Mouse (Mus musculus) kidney, adult 8-10 months (tissue): ENCODE results near the gene Gm5622.
"Not testable (repeated sequence)": the region's sequence is repeated elsewhere in the genome, so short reads cannot be mapped to it uniquely, and the experiment has no call there.

Experiments used
- DNase-seq, 2 experiments: peaks; one replicate each; pipeline ENCODE4 v3.0.0; 2022

Gm5622 gene

DNA sequence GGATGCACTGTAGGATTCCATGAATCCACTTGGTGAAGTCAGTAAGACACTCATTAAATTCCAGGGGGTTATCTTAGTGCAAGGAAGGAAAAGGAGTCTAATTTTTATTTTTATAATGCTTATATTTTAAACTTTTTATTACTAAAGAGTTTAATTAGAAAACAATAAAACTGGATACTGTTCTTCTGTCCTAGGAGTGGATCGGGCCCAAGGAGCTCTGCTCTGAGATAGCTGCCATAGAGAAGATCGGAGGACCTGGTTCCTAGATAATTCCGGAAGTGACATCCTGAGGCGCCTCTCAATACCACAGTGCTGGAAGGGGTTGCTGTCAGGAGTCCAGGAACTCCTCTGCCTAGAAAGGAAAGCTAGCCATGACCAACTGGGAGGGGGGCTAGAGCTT, at the start of gene Gm5622:
Gm5622 (plus strand) TSS at position 301 of the 400 bp plus-strand sequence.
- DNase-seq, result no peak

DNA sequence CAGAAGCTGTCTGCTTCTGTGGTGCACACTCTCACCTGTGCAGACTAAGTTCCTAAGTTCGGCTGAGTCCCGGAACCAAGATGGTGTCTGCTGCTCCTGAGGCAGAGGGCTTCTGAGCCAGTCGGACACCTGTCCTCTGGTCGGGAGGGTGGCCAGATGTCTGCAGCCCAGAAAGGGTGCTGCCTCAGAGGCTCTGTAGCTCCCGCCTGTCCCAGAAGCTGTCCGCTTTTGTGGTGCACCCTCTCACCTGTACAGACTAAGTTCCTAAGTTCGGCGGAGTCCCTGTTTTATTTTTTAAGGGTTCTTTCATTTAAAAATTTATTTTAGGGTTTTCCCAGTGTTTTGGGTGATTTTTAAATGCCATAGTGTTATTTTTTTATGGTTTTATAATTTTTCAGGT, 45.2 kb upstream of the Gm5622 start:
- no peak for DNase-seq

DNA sequence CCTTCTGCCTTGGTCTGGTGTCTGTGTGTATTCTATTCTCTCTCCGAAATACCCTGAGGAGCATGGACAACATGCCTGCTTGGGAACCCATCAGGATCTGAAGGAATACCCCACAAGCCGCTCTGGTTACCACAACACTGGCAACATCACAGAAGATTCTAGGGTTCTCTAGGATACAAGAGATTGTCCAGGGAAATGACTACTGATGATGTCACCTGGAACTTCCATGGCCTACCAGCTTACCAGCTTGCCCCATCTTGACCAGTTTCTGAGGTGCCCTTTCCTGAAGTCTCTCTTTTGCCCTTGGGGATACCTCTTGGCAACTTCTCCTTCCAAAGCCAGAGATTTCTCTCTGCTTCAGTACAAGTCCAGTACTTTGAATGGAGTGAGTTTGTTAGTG, 21.4 kb downstream of the Gm5622 start, which contains the start of gene Gm17175:
Gm17175 (minus strand) TSS at position 101 of the 400 bp plus-strand sequence.
- not testable (repeated sequence) for DNase-seq

DNA sequence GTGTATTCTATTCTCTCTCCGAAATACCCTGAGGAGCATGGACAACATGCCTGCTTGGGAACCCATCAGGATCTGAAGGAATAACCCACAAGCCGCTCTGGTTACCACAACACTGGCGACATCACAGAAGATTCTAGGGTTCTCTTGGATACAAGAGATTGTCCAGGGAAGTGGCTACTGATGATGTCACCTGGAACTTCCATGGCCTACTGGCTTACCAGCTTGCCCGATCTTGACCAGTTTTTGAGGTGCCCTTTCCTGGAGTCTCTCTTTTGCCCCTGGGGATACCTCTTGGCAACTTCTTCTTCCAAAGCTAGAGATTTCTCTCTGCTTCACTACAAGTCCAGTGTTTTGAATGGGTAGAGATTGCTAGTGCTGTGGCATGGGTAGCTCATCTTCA, 39.4 kb downstream of the Gm5622 start, which contains the start of gene Gm17174:
Gm17174 (minus strand) TSS at position 101 of the 400 bp plus-strand sequence.
- not testable (repeated sequence) for DNase-seq

DNA sequence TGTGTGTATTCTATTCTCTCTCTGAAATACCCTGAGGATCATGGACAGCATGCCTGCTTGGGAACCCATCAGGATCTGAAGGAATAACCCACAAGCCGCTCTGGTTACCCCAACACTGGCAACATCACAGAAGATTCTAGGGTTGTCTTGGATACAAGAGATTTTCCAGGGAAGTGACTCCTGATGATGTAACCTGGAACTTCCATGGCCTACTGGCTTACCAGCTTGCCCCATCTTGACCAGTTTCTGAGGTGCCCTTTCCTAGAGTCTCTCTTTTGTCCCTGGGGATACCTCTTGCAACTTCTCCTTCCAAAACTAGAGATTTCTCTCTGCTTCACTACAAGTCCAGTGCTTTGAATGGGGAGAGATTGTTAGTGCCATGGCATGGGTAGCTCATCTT, 58.6 kb downstream of the Gm5622 start, which contains the start of gene Gm17078:
Gm17078 (minus strand) TSS at position 101 of the 400 bp plus-strand sequence.
- no peak for DNase-seq

DNA sequence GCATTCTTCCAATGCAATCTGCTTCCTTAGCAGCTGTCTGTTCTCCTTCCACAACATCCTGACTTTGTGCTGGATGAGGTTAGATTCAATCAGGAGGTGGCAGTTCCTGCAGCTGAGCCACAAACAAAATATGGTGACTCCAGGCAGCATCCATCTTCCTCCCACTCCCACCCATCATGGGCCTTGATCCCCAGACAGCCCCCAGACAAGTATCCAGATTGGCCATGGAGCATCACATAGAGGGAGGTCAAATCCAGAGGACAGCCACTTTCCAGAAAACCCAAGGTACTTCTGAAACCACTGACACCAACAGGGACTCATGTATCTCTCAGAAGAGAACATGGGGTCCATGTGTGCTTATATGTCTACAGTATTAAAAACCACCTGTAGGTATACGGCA, 79.8 kb downstream of the Gm5622 start:
- peak; percentile 2 for DNase-seq

DNA sequence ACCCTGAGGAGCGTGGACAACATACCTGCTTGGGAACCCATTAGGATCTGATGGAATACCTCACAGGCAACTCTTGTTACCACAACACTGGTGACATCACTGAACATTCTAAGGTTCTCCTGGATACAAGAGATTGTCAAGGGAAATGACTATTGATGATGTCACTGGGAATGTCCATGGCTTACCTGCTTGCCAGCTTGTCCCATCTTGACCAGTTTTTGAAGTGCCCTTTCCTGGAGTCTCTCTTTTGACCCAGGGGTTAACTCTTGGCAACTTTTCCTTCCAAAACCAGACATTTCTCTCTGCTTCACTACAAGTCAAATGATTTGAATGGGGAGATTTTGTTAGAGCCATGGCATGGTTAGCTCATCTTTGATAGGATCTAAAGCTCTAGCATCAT, 83.0 kb downstream of the Gm5622 start, which contains the start of gene Gm4181:
Gm4181 (minus strand) TSS at position 101 of the 400 bp plus-strand sequence.
- not testable (repeated sequence) for DNase-seq

DNA sequence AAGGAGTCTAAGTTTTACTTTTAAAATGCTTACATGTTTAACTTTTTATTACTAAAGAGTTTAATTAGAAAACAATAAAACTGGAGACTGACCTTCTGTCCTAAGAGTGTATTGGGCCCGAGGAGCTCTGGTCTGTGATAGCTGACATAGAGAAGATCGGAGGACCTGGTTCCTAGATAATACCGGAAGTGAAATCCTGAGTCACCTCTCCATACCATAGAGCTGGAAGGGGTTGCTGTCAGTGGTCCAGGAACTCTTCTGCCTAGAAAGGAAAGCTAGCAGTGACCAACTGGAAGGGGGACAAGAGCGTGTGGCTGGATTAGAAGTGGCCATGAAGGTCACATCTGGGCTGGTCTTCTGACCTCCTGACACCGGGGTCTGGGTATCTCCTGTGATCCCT, 124.7 kb downstream of the Gm5622 start:
- DNase-seq, result no peak

DNA sequence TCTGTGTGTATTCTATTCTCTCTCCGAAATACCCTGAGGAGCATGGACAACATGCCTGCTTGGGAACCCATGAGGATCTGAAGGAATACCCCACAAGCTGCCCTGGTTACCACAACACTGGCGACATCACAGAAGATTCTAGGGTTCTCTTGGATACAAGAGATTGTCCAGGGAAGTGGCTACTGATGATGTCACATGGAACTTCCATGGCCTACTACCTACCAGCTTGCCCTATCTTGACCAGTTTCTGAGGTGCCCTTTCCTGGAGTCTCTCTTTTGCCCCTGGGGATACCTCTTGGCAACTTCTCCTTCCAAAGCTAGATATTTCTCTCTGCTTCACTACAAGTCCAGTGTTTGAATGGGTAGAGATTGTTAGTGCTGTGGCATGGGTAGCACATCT, 142.8 kb downstream of the Gm5622 start, which contains the start of gene Gm17079:
Gm17079 (minus strand) TSS at position 101 of the 400 bp plus-strand sequence.
- not testable (repeated sequence) for DNase-seq
